Mouse (Mus musculus): Measurements from ENCODE around the gene Baiap2l1.

The Baiap2l1 gene

DNA sequence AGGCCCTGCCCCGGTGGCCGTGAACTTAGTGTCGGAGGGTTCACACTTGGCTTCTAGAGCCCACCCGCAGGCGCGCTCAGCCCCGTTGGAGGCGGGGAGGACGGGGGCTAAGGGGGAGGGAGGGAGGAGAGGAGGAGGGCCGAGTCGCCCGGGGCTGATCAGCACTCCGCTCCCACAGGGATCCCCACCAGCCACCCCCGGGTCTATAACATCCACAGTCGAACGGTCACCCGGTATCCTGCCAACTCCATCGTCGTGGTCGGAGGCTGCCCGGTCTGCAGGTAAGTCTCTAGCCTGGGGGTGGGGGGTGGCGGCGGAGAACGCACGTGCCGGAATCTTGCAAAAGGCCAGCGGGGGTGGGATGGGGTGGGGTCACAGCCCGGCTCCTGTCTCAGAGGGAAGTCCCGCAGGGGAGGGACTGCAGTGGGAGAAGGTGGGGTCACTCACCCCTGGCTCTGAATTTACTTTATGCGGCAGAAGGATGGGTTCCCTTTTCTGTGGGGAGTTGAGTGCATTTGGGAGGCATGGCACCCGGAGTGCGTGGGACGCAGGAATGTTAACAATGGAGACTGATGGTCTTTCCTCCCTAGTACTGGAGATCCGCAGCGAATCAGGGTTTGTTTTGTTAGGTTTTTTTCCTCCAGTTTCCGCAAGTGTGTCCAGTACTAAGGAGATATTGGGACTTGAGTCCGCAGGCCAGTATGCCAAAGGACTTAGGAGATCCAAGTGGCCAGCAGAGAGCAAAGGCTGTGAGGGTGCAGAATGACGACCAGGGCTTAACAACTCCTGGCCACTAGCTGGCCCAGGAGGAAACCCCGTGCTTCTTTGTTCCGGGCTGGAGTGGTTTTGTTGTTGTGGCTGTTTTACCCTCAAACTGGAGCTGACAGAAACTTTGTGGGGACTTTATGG is 102.0 kb downstream of the Baiap2l1 start:
- peak; percentile 62 for DNase-seq

DNA sequence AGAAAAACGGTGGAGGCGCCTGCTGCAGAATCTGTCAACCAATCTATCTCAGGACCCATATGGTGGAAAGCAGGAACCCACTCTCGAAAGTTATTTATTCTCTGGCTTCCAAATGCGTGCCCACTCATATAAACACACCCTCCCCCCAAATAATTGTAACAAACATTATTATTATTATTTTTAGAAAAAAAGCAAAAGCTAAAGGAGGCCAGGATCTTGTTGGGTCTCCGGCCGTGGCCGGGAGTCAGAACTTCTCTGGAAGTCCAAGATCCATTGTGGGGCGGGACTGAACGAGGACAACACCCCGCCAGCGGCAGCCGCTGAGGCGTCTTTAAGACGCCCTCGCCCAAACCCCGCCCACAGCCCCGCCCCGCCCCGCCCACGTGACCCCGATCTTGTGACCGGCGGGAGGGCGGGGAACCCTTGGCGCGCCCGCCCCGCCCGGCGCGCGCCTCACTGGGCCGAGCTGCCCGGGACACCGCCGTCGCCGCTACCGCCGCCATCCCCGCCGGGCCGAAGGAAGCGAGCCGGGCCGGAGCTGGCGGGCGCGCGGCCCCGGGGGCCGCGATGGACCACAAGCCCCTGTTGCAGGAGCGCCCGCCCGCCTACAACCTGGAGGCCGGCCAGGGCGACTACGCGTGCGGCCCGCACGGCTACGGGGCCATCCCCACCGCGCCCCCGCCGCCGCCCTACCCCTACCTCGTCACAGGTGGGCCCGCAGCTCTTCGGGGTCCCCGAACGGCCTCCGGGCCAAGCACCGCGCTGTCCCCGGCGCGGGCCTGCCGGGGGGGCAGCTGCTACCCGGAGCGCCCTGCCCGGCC is 102.9 kb downstream of the Baiap2l1 start:
- peak; percentile 98 for DNase-seq

DNA sequence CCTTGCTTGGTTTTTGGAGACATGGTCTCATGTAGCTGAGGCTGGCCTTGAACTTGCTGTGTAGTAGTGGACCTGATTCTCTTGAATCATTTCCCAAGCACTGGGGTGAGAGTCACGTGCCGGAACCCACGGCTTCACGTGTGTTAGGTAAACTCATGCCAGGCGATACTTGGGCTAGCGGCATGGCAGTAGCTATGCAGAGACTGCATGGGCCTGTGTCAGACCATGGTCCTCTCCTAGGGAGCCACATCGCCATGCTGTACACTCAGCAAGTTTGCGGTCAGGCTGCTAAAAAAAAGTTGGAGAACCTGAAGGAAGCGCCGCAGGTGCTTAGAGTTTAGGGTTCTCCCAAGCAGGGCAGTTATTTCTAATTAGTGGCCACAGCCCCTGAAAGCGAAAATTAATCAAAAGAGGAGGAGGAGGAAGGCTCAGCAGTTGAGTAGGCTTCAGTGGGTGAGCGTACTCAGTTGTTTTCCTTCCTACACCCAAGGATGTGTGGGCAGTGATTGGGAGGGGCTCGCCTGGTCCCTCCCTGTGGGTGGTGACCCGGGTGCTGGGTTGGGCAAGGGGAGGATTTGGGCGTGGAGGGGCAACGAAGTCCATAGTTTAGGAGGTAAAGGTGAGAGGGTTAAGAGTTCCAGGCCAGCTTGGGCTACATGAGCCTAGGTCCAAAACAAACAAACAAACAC is 103.6 kb downstream of the Baiap2l1 start:
- DNase-seq = peak; percentile 81

DNA sequence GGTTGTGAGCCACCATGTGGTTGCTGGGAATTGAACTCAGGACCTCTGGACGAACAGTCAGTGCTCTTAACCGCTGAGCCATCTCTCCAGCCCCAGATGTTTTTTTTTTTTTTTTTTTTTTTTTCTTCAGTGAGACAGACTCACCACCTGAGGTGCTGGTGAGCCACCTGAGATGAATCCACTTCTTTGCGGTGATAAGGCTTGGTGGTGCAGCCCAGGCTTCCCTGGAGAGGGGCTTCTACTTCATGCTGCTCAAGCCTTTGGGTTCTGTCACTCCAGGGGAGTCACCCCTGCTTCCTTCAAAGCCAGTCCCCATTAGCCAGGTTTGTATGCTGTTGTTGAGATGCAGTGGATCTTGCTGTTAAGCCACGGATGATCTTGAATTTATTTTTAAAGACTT is 104.7 kb downstream of the Baiap2l1 start:
- no peak for DNase-seq

DNA sequence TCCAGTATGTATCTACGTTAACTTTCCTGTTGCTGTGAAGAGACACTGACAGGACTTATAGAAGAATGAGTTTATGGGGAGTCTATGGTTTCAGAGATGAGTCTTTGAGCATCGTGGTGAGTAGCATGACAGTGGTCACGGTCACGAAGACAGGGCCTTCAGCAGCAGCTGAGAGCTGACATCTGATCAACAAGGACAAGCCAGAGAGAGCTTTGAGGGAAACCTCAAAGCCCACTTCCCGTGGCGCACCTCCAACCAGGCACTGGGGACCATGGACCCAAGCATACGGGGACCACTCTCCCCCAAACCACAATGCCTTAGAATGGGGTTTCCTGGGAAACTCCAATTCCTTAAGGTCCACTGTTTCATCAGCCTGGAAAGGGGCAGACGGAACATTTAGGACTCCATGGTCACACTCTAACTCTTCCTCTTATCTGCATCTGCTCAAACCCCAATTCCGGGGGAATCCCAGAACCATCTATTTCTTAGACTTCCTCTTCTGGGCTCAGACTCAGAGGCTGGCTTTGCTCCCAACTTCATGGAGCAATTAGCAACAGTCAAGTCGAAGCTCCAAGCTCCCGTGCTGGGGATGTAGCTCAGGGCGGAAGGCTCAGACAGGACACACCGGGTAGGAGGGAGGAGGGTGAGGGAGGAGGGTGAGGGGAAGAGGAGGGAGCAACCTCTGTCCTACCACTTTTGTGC is 105.9 kb downstream of the Baiap2l1 start:
- DNase-seq = no peak

DNA sequence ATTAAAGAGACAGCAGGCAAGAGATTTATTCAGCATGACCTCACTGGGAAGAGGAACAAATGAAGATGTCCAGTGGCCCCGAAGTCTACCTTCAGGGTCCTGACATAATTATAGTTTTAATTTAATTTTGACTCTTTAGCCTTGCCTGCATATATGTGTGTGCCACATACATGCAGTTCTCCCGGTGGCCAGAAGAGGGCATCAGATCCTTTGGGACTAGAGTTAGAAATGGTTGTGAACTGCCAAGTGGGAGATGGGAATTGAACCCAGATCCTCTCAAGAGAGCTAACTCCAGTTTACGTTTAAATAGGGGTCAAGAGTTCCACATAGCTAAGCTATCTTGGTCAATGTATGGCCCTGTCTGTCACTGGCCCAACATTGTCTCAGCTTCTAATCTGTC is 108.0 kb downstream of the Baiap2l1 start:
- peak; percentile 32 for DNase-seq

DNA sequence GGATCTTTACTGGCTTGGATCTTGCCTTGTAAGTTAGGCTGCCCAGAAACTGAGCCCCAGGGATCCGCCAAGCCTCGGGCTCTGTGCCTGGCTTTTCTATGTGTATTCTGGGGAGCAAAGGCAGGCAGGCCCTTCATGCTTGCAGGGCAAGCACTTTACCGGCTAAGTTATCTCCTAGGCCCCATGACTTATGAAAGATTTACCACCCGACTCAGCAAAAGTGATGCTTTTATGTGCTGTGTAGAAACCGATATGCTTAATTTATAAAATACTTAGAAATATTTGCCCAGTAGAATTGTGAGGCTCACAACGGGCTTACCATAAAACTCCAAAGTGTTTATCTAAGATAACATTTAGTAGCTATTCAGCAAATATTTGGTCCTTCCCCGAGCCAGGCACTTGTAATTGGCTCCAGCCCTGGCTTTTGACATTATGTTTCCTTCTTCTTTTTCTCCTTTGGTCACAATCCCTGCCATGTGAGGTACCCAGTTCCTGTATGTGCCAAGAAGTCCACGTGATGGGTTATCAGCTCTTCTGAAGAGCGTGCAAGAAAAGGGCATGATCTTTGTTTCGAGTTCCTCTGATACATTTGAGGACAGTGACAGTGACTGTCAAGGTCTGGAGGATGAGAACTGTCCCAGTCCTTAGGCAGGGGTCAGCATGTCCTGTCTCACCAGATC is 109.9 kb downstream of the Baiap2l1 start:
- no peak for DNase-seq

DNA sequence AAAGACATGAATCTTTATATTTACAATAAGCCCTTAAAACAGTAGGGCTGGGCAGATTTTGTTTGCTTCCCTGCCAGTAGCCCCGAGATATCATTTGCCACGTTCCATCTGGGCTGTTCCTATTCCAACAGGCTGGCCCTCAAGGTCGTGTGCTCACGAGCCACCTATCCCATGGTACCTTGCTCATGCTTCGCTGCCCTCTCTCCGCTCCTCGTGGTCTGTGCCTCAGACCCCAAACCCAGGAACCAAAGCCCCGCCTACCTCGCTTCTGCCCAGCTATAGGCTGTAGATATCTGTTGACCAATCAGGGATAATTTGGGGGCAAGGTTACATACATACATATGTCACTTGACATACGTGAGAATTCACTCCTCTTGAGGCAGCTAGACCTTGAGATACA is 110.6 kb downstream of the Baiap2l1 start:
- no peak for DNase-seq

DNA sequence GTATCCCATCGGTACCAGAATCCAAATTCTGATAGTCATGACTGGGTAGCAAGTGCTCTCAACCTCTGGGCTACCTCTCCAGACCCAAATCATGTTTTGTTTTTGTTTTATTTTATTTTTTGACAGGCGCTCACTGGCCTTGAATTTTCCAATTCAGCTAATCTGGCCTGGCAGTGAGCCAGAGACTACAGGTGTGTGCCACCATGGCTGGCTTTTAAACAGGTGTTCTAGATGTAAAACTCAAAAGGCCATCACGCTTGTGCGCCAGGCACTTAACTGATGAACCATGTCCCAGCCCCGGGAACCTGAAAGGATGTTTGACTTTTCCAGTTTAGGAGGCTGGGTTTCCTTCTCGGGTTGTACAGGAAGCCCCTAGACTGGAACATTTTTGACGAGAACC is 111.2 kb downstream of the Baiap2l1 start:
- no peak for DNase-seq

DNA sequence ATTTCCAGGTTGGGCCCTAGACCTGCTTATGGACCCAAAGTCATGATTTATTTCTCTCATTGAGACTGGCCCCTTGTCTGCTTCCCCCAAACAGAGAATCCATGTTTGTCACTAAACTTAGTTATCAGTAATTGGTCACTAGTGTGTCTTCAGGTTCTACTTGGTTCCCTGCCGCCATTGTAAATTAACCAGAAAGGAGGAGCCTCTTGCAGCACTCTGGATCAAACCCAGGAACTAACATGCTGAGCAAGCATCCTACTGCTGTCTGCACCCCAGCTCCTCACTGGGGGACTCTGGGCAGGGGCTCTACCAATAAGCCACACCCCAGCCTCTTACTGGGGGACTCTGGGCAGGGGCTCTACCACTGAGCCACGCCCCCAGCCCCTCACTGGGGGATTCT is 112.3 kb downstream of the Baiap2l1 start:
- DNase-seq = no peak

DNA sequence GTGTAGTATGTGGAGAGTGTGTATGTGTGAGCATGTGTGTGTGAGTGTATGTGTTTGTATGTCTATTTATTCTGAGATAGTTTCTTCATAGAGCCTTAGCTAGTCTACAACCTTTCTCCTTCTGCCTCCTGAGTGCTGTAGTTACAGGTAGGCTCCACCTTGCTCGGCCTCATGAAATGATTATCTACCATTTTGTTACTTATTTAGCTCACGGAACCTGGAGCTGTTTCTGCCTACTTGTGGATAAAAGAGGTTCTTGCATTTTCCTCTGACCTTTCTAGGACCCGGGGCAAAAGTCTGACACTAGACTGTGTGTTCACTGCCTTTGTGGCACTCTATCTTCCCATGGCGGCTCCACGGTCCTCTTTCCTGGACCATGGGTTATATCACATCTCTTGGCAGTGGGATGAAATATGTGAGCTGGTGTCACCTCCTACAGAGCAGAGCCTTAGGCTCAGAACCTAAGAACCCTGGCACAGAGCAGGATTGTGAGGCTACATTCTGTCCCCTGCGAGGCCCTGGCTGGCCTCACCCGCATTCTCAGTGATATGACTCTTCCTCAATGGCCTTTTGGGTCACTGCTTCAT is 113.9 kb downstream of the Baiap2l1 start, which contains the start of gene Bri3:
Bri3 (plus strand) TSS at position 537 of the 587 bp plus-strand sequence.
- no peak for DNase-seq

DNA sequence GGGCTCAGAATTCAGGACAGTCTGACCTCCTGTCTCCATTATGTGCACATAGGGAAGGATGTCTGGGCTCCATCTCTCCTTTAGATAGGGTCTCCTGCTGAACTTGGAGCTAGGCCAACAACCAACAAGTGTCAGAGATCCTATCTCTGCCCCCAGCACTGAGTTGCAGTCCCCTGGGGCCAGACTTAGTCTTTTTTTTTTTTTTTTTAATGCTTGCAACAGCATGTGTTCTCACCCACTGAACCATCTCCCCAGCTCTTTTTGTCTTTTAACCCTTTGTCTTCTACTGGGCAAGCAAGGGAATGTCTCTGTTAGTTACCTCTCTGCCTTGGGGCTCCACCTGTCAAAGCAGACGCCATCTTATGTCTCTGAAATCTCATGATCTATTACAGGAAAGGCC is 118.9 kb downstream of the Baiap2l1 start:
- no peak for DNase-seq

DNA sequence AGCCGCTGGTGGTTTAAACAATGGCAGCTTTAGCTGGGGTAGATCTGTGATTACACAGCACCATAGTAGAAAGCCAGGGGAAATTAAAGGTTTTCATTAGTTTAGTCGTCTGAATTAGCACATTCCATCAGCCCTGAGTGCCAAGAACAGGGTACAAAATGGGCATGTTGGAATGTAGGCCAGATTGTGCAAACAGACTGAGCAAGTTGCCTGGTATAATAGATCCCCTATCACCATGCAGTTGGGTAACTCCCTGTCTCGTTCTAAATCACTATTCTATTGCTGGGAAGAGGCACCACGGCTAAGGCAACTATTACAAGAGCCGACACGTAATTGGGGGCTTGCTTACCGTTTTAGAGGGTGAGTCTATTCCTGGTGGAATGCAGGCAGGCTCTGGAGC is 123.2 kb downstream of the Baiap2l1 start:
- DNase-seq = no peak

DNA sequence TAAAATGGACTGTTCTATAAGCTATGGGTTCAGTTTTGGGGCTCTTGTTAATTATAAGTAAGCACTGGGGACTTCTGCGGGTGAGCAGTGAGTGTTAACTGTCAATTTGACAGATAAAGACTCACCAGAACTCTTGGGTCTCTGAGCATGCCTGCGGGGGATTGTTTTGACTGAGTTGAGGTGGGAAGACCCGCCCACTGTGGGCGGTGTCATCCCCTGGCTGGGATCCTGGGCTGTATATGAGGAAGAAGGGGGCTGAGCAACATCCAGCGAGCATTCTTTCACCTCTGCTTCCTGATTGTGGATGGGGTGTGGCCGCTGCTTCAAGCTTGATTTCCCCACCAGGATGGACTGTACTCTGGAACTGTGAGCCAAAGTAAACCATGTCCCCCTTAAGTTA is 123.7 kb downstream of the Baiap2l1 start:
- DNase-seq = no peak

DNA sequence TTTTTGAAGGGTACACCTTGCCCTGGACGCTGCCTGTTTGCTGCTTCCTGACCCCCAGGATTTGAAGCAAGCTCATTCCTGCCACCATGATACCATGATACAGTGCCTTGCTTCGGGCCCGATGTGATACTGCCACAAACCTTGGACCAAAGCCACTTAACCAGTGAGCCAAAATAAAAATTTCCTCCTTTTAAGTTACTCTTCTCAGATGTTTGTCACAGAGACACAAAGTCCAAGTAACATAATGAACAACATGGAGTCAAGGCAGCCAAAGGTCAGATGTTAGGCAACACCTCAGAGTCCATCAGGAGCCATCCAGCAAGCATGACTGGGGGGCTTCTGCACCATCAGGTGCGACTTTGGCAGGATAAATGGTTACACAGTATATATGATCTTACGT is 125.4 kb downstream of the Baiap2l1 start:
- no peak for DNase-seq

DNA sequence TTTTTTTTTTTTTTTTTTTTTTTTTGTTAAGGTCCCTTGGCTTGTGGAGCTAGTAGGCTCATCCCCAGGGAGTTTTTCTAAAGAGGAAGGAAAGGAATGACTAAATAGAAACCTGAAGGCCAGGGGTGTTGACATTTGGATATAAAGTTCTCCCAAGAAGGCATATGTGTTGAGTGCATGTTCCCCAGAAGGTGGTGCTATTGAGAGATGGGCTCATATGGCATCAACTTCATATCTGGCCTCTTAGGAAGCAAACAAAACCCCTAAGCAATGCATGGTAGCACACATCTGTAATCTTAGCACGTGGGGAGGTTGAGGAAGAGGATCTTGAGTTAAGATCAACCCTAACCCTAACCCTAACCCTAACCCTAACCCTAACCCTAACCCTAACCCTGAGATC is 126.5 kb downstream of the Baiap2l1 start:
- no peak for DNase-seq

DNA sequence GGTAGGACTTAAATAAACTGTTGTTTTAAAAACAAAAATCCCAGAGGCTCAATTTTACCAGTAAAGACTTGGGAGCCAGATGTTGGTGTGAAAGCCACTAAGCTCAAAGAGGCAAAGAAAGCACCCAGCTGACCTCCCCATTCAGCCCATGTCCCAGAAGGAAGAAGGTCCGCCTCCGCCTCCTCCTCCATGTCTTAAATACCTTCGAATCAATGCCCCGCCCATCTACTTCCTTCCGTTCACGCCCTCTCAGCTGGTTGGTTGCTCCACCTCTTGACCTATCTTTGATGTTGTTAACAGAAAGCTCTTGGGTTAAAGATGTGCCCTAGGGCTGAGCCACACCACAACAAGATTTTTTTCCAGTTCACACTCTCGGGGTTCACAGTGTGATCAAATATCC is 127.7 kb downstream of the Baiap2l1 start:
- no peak for DNase-seq

DNA sequence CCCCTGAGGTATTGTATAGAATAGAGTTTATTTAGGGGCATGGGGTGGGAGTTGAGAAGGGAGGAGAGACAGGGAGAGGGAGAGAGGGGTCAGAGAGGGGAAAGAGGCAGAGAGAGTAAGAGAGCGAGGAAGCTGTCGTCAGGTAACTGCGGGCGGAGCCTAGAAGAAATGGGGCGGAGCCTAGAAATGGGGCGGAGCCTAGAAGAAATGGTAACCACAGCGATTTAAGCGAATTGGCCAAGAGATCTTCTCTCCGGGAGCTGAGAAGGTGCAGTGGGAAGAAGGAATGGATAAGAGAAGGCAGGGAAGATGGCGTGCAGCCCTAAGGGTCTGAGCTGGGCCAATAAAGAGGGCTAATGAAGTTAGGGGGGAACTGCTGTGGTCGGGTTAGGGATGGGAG is 131.7 kb downstream of the Baiap2l1 start:
- no peak for DNase-seq

DNA sequence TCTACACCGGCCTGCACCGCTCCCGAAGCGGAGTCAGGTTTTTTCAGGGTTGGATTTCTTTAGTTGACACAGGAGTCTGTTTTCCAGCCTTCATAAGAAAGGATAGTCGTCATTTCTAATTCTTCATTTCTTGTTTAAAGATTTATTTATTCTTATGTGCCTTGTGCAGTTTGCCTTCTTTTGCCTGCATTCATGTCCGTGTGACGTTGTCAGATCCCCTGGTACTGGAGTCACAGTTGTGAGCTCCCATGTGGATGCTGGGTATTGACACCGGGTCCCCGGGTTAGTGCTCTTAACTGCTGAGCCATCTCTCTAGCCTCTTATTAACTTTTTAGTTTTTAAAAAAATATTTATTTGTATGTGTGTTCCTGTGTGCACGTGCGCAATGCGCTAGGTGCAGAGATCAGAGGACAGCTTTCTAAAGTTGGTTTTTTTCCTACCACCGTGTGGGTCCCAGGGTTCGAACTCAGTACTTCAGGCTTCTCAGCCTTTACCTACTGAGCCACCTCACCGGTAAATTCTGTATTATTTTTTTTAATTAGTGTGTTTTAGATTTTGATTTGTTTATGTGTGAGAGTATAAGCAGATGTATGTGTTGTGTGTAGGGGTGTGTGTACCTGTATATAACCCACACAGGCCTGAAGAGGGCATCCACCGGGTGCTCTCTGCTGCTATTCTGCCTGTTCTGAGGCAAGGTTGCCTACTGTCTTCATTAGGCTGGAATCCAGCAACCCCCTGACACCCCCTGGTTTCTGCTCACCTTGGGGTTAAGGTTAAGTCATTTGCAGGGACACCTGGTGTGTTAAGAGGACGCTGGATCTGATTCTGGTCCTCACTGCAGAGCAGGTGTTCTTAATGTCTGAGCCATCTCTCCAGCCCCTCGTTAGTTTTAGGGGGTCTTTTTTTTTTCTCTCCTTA is 133.8 kb downstream of the Baiap2l1 start:
- no peak for DNase-seq

DNA sequence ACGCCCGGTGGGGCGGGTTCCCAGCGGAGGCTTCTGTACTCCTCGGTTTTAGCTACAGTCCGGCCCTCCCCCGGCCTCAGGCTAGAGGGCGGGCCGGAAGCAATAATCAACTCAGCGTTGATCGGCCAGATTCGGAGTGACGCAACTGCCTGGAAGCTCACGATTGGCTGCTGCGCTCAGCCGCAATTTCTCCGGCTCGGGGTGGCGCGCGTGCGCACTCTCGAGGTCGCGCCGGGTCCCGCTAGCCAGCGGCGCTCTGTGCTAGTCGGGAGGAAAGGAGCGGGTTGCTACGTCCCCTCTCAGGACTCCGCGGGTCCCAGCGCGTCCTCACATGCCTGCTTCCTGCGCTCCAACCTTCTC is 134.4 kb downstream of the Baiap2l1 start, which contains the start of gene Tecpr1:
Tecpr1 (minus strand) TSS at position 113 of the 360 bp plus-strand sequence.
- peak; percentile 94 for DNase-seq

All from liver (tissue).